Mouse (Mus musculus) stomach, postnatal 0 days (tissue): ENCODE data around the gene Pgpep1. TPM values are rescaled to one million over a fixed set of nuclear protein-coding genes. Genes with fewer than 3 reads are reported as not detected.
A peak's percentile ranks its signal among the peaks of the same experiment; 100 is the strongest.

ENCODE experiments used
- ATAC-seq: fragments of 200-750 bp; cut with Nextera tagmentation; 2 replicates; pipeline ENCODE4 v1.8.0; 2017; ENCODE audit not compliant: low FRiP score, low TSS enrichment
- DNase-seq: peaks from one replicate; pipeline ENCODE4 v3.0.0-alpha.2; 2016; ENCODE audit warnings: low spot score
- H3K27ac ChIP-seq: fragments of 300-500 bp; sonication (generic); replicated peaks from 2 replicates; pipeline ENCODE4 v1.5.1; 2014; ENCODE audit warnings: mild to moderate bottlenecking, control low read depth
- H3K27me3 ChIP-seq: fragments of 300-500 bp; sonication (generic); 2 replicates; pipeline ENCODE4 v1.6.1; 2014; ENCODE audit warnings: low read length; ENCODE audit not compliant: control insufficient read depth, insufficient read depth
- H3K36me3 ChIP-seq: fragments of 300-500 bp; sonication (generic); 2 replicates; pipeline ENCODE4 v1.6.1; 2014; ENCODE audit warnings: low read length, mixed read lengths; ENCODE audit not compliant: control insufficient read depth, insufficient read depth
- H3K4me1 ChIP-seq: fragments of 300-500 bp; sonication (generic); replicated peaks from 2 replicates; pipeline ENCODE4 v1.6.1; 2014; ENCODE audit warnings: antibody characterized with exemption; ENCODE audit not compliant: control insufficient read depth, insufficient read depth
- H3K4me2 ChIP-seq: fragments of 300-500 bp; sonication (generic); replicated peaks from 2 replicates; pipeline ENCODE4 v1.6.1; 2014; ENCODE audit warnings: low read depth, mild to moderate bottlenecking, control low read depth, moderate library complexity
- H3K4me3 ChIP-seq: fragments of 300-500 bp; sonication (generic); 2 replicates; pipeline ENCODE4 v1.5.1; 2014; ENCODE audit warnings: low read depth, low read length, control low read depth
- H3K9ac ChIP-seq: fragments of 300-500 bp; sonication (generic); 2 replicates; pipeline ENCODE4 v1.6.1; 2014; ENCODE audit warnings: mild to moderate bottlenecking, low read length, control low read depth, mixed read lengths
- H3K9me3 ChIP-seq: fragments of 300-500 bp; sonication (generic); 2 replicates; pipeline ENCODE4 v1.6.1; 2016; ENCODE audit warnings: low read length; ENCODE audit not compliant: control insufficient read depth
- CTCF ChIP-seq: IDR thresholded peaks from 2 replicates; pipeline ENCODE4 v1.5.1; 2016; ENCODE audit warnings: antibody characterized with exemption, low read depth, mild to moderate bottlenecking, moderate library complexity
- EP300 ChIP-seq: optimal IDR thresholded peaks from 2 replicates; pipeline ENCODE3; 2016; ENCODE audit warnings: antibody characterized with exemption
- WGBS: fragments of 180-500 bp; shearing (Covaris S2); extraction: QIAGEN DNeasy Blood & Tissue Kit; methylation state at CpG from one replicate; pipeline ENCODE4 v1.1.7; 2014; 5-methylcytosine and 5-hydroxymethylcytosine counted together
- polyA plus RNA-seq: library from polyadenylated mRNA; unstranded; fragments of >200 nt; fragmentation: Nextera tagmentation; extraction: Ambion mirVana; gene quantifications from 2 replicates; pipeline ENCODE4 v1.2.1, GENCODE M21; 2015

Pgpep1 gene
- polyA plus RNA-seq, 1 experiment from 2014 or later = 23.3 TPM

DNA sequence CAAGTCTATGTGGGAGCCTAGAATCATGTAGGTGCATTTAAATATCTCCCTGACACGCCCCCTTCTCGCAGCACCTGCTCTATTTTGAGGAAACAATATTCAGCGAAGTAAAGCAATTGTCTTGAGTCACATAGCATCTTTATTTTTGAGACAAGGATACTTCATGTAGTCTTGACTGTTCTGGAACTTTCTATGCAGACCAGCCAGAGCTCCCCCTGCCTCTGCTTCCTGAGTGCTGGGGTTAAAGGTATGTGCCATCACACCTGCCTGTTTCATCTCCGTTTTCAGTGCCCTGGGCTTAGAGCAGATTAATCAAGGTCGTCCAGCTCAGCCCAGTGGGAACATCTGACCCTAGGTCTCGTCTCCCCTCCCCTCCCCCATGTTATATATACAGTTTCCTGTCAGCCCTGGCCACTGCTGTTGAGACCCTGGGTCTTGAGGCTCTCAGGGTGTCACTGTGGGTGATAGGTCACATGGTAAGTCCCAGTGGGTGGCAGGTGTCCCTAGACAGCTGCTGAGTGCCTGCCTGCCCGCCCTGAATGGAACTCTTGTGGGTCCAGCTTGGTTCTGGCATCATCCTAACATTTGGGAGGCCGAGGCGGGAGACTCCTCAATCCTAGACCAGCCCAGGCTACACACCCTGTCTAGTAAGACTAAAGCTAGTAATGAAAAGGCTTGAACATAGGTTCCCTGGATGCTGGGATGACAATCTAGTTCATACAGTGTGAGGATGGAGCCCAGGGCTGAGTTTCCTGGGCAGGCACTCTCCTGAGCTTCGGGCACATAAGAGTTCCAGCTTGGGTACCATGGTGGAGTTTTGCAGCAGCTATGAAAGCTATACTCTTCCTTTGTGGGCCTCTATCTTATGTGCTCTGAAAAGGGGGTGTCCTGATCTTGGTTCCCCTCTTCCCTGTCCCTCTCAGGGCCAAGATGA, 41.1 kb upstream of the Pgpep1 start:
- H3K27me3 ChIP-seq = no peaks in the 10 kb centered on the region
- TF ChIP-seq CTCF = no peak
- TF ChIP-seq EP300 = no peak
- H3K4me2 ChIP-seq = peak overlapping the region; percentile 62
- H3K27ac ChIP-seq = peak overlapping the region; percentile 100
- H3K9ac ChIP-seq = peak overlapping the region; percentile 43; the same call in 1 of the 2 replicates
- H3K4me3 ChIP-seq = peak overlapping the region; percentile 87
- peaks cover 10% of the 10 kb centered on the region for H3K4me1 ChIP-seq
- ATAC-seq = no peak
- DNase-seq = peak; percentile 48
- WGBS = 42% methylated on average over 10 of the region's 10 CpGs
- H3K36me3 ChIP-seq = no peaks in the 10 kb centered on the region
- no peaks in the 10 kb centered on the region for H3K9me3 ChIP-seq

- Histone ChIP-seq H3K4me2 (peak overlapping the region; percentile 62), H3K4me3 (peak overlapping the region; percentile 87), H3K9ac (peak overlapping the region; percentile 99), H3K36me3 (no peaks in the 10 kb centered on the region), H3K4me1 (peaks cover 13% of the 10 kb centered on the region), H3K27me3 (no peaks in the 10 kb centered on the region), H3K27ac (peak overlapping the region; percentile 100), H3K9me3 (no peaks in the 10 kb centered on the region)
- DNase-seq (peak; percentile 96), ATAC-seq (peak; percentile 4; the same call in 1 of the 2 replicates)
- under 1% methylated on average over 20 of the region's 20 CpGs for WGBS
- TF ChIP-seq EP300 = no peak
- peak; percentile 92 for TF ChIP-seq CTCF
These were observed 40.4 kb upstream of the Pgpep1 start for GRCm38 (mm10) chr8:70700555-70700922.

DNA sequence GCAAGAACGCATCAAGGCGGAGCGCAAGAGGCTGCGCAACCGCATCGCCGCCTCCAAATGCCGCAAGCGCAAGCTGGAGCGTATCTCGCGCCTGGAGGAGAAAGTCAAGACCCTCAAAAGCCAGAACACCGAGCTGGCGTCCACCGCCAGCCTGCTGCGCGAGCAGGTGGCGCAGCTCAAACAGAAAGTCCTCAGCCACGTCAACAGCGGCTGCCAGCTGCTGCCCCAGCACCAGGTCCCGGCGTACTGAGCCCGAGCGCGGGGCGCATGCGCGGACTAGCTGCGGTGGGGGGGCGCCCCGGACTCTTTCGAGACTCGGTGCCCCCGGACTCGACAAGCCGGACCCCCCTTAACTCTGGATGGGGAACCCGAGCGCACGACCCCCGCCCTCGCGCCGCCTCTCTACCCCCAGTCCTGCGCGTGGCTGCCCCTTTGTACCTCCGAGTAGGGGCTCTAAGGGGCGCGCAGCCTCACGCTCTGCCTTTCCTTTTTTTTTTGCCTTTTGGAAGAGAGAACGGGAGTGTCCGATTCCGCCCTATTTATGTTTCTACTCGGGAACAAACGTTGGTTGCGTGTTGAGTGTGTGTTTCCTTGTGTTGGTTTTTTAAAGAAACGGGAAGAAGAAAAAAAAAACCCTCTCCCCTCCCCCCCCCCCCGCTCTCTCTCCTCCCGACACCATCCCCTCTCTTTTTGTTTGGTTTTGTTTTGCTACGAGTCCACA, 39.8 kb upstream of the Pgpep1 start:
- TF ChIP-seq CTCF = no peak
- TF ChIP-seq EP300 = no peak
- under 1% methylated on average over 58 of the region's 59 CpGs for WGBS
- peak; percentile 81 for DNase-seq

GRCm38 (mm10) chr8:70699116-70699833, 39.1 kb upstream of the Pgpep1 start:
- under 1% methylated on average over 64 of the region's 89 CpGs for WGBS
- peak overlapping the region; percentile 99 for H3K9ac ChIP-seq
- no peak for DNase-seq
- peaks cover 17% of the 10 kb centered on the region for H3K4me1 ChIP-seq
- H3K27me3 ChIP-seq = no peaks in the 10 kb centered on the region
- H3K4me2 ChIP-seq = peak overlapping the region; percentile 62
- H3K9me3 ChIP-seq = no peaks in the 10 kb centered on the region
- TF ChIP-seq CTCF = no peak
- no peak for TF ChIP-seq EP300
- H3K4me3 ChIP-seq = peak overlapping the region; percentile 87
- ATAC-seq = peak; percentile 5; the same call in 1 of the 2 replicates
- H3K36me3 ChIP-seq = no peaks in the 10 kb centered on the region
- H3K27ac ChIP-seq = peak overlapping the region; percentile 100

More for the DNA sequence above, 39.8 kb upstream of the Pgpep1 start:
- Histone ChIP-seq H3K9ac (peak overlapping the region; percentile 99), H3K27me3 (no peaks in the 10 kb centered on the region), H3K27ac (peak overlapping the region; percentile 100), H3K4me3 (peak overlapping the region; percentile 87), H3K9me3 (no peaks in the 10 kb centered on the region), H3K4me1 (peaks cover 17% of the 10 kb centered on the region), H3K4me2 (peak overlapping the region; percentile 62), H3K36me3 (no peaks in the 10 kb centered on the region)
- no peak for ATAC-seq

- Histone ChIP-seq H3K4me1 (peaks cover 17% of the 10 kb centered on the region), H3K4me3 (peak within 1 kb of the TSS; percentile 87), H3K4me2 (peak within 1 kb of the TSS; percentile 62), H3K36me3 (no peaks in the 10 kb centered on the region), H3K9me3 (no peaks in the 10 kb centered on the region), H3K9ac (peak within 1 kb of the TSS; percentile 99), H3K27me3 (no peaks in the 10 kb centered on the region), H3K27ac (peak within 1 kb of the TSS; percentile 100)
- ATAC-seq (peak; percentile 87), DNase-seq (peak; percentile 99)
- WGBS = under 1% methylated on average over 51 of the region's 69 CpGs
- peak; percentile 86 for TF ChIP-seq EP300
- peak; percentile 50 for TF ChIP-seq CTCF
These were observed 38.3 kb upstream of the Pgpep1 start, which contains the start of gene Jund for GRCm38 (mm10) chr8:70698310-70699109. Gene Jund, plus strand, starts transcription at chr8:70698949.
